Mouse (Mus musculus) layer of hippocampus, postnatal 10 days (tissue): ENCODE measurements around the gene Bach1. TPM values are rescaled to one million over a fixed set of nuclear protein-coding genes. Genes with fewer than 3 reads are reported as not detected.

Experiments used
- total RNA-seq, 2 experiments: library from RNA; stranded (reverse); gene quantifications; 2 replicates each; pipeline ENCODE4 v1.2.3; 2021

Bach1 gene
- total RNA-seq, 2 experiments from 2014 or later, result 18.2 to 19.2 TPM

Other genes starting within 250 kb of the Bach1 start
- gene Usp16, start 244.2 kb upstream of the Bach1 start, total RNA-seq, result 10 to 100 TPM; 52.9 to 55.9 TPM
- gene Cct8, start 203.1 kb upstream of the Bach1 start, total RNA-seq, result 100 to 1,000 TPM; 194 to 207 TPM
- under 1 TPM; 0.54 to 0.85 TPM for gene Map3k7cl, start 145.6 kb upstream of the Bach1 start, total RNA-seq